Mouse (Mus musculus) kidney, postnatal 14 days (tissue): ENCODE measurements around the gene Ctrc.

Source experiments
- DNase-seq: peaks from one replicate; pipeline ENCODE4 v3.0.0; 2022; ENCODE audit warnings: mixed read lengths

Ctrc gene

GRCm38 (mm10) chr4:141866933-141867490 is 20.9 kb upstream of the Ctrc start:
- peak; percentile 73 for DNase-seq

GRCm38 (mm10) chr4:141865600-141865999 is 19.4 kb upstream of the Ctrc start:
- no peak for DNase-seq

DNA sequence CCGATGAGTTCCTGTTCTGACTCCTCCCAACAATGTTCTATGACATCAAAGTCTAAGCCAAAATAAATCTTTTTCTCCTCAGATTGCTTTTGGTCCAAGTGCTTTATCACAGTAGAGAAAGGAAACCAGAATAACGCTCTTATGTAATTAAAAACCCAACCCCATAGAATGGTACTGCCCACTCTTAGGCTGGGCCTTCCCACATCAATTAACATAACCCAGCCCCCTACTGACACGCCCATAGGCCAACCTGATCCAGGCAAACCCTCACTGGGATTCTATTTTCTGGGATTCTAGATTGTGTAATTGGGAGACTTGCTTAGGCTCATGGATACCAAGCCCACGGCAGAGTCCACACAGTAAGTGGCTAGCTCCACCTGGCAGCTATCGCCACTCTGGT is 18.8 kb upstream of the Ctrc start:
- no peak for DNase-seq

DNA sequence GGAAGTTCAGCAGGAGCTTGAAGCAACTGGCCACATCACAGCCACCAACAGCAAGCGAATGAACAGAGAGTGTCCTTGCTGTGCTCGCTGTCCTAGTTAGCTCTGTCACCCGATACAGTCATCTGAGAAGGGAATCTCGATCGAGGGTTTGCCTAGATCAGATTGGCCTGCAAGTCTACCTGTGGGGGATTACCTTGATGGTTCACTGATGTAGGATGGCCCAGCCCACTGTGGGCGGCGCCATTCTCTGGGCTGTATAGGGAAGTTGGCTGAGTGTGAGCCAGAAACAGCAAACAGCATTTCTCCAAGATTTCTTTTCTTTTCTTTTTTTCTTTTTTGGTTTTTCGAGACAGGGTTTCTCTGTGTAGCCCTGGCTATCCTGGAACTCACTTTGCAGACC is 18.3 kb upstream of the Ctrc start:
- no peak for DNase-seq

DNA sequence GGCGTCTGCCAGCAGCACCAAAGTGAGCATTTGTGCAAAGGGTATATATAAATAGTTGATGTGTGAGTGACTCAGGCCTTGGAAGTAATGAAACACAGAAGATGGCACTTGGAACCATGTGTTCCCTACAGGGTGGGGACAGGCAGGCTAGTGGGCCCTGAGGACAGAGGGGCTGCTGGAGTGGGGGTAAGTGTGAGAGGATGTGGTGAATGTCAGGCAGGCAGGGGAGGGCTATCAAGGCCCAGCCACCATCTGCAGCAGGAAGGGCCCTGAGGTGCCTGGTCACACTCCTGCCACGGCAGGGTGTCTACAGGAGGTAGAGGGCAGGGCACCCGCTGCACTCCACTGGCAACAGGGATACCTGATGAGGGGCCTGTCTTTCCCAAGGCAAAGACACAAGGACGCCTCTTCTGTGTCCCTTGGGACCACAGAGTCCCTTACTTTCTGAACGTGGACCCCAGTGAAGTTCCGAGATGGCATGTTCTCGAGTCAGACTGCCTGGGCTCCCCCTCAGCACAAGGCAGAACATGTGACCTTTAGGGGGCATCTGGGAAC is 17.6 kb upstream of the Ctrc start:
- DNase-seq, result no peak

GRCm38 (mm10) chr4:141862867-141863266 is 16.7 kb upstream of the Ctrc start:
- no peak for DNase-seq

GRCm38 (mm10) chr4:141861591-141862295 is 15.6 kb upstream of the Ctrc start:
- DNase-seq, result no peak

GRCm38 (mm10) chr4:141860246-141860841 is 14.2 kb upstream of the Ctrc start:
- DNase-seq, result no peak

DNA sequence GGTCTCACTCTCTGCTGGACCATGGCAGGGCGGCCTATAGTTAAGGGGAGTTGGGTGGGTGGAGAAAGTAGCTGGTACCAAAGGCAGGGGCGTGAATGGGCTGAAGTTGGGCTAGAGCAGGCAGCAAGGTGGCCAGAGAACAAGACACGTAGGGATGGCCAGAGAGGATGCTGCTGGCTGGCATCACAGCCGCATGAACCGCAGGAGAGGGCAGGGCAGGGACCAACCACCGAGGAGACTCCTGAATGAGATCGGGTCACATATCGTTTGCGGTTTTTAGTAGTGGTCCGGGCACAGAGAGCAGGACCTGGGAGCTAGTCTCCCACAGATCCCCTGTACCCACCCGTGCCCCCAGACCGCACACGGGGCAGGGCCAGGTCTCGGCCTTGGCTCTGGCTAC is 13.2 kb upstream of the Ctrc start:
- DNase-seq, result no peak

DNA sequence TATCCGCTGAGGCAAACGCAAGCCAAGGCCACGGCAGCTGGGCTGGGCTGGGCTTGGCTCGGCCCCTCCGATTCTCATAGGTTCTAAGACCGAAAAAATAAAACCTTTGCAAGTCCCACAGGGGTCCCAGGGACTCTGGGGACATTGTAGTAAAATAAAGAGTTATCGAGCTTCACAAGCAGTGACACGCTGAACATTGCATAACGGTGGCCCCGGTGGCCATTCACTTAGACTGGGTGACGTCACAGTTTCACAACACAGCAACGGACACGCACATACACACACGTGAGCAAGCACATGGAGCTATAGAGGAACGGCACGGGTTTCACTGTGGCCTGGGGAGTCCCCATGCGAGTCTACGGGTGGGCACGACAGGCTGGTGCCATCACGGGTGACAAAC is 12.3 kb upstream of the Ctrc start:
- DNase-seq, result peak; percentile 41

- peak; percentile 86 for DNase-seq
Measured at GRCm38 (mm10) chr4:141857422-141857930, 11.3 kb upstream of the Ctrc start.

DNA sequence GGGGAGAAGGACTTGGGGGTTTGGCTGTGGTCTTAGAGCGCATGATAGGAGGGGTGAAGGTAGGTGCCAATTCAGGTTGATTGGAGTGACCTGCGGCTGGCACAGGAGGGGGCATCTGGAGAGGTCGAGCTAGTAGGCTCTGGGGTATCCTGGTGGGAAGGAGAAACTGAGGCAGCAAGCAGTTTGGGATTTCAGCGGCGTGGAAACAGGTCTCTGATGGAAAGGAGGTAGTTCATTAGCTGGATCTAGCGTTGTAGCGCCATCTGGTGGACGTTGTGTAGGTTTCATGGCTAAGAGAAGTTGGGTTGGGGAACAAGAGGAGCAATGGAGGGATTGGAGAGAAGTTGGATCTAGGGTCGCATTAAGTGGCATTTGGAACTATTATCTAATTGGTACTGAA is 7.3 kb upstream of the Ctrc start:
- peak; percentile 48 for DNase-seq

GRCm38 (mm10) chr4:141834536-141835095 is 11.5 kb downstream of the Ctrc start:
- peak; percentile 65 for DNase-seq

GRCm38 (mm10) chr4:141833911-141834310 is 12.2 kb downstream of the Ctrc start:
- DNase-seq, result no peak

DNA sequence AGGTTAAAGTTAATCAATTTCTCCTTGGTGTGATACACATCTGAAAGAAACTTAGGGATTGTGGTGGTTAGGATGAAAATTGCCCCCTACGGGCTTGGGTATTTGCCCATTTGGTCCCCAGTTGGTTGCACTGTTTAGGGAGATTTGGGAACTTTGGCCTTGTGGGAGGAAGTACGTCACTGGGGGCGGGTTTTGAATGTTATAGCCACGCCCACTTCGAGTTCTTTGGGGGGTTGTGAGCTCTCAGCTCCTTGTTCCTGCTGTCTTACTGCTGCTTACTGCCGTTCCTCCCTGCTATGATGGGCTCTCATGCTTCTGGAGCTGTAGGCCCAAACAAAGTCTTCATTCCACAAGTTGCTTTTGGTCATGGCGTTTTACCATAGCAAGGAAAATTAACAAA is 14.8 kb downstream of the Ctrc start:
- no peak for DNase-seq

GRCm38 (mm10) chr4:141830381-141830780 is 15.8 kb downstream of the Ctrc start:
- no peak for DNase-seq

DNA sequence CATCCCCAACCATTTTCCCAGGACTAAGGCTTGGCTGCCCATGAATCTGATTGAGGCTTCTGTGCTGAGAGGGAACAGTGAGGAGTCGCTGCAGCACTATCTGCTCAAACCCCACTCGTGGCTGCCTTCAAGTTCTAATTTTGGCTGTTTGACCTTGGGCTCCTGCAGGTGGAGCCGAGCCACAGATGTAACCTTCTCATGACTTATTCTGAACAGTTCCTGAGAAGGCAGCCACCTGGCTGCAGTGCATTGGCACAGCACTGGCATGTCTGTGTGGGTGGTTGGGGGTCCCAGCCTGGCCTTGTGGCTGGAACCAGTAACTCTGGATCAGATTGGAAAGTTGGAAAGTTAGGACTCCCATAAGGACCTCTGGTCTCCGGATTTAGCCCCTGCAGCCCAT is 18.0 kb downstream of the Ctrc start:
- no peak for DNase-seq

GRCm38 (mm10) chr4:141827401-141827800 is 18.8 kb downstream of the Ctrc start:
- no peak for DNase-seq

- no peak for DNase-seq
Measured at GRCm38 (mm10) chr4:141826060-141826459, 20.1 kb downstream of the Ctrc start, which contains the start of gene Cela2a. Gene Cela2a (minus strand): TSS chr4:141826160.

DNA sequence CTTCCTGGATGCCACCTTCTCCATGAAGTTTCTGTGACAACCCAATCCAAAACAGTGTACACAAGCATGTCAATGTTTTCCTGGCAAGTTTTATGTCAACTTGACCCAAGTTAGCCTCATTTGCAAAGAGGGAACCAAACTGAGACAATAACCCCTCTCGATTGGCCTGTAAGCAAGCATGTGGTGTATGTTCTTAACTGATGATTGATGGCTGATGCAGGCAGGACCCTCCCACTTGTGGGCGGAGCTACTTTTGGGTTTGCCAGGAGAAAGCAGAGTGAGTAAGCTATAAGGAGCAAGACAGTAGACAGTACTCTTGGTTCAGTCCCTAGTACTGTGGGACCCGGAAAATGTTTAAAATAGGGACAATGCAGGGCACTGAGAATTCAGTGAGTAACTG is 23.2 kb downstream of the Ctrc start:
- DNase-seq, result no peak

- peak; percentile 11 for DNase-seq
Measured at GRCm38 (mm10) chr4:141822089-141822488, 24.1 kb downstream of the Ctrc start.

- no peak for DNase-seq
Measured at GRCm38 (mm10) chr4:141821178-141821577, 25.0 kb downstream of the Ctrc start.

DNA sequence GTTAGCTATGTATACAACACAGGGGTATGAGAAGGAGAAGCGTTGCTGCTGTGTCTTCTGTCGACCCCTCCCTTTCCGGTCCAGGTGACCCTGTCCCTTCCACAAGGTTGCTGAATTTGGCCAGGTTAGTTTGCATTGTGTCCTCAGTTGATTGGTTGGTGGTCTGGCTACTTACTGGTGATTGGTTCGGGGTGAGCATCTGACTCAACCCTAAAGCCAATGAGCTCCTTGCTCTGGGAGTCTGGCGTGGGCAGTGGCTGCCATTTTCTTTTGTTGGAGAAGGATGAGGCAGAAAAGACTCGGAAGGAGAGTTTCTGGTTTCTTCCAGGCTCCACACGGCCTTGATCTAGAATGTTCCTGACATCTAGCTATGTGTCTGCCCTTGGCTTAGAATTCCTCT is 26.8 kb downstream of the Ctrc start:
- no peak for DNase-seq

GRCm38 (mm10) chr4:141818861-141819260 is 27.3 kb downstream of the Ctrc start:
- no peak for DNase-seq
